Mouse (Mus musculus) limb, embryonic 15.5 days (tissue): Measurements from ENCODE around the gene Gm17455. TPM values are rescaled to one million over a fixed set of nuclear protein-coding genes. Genes with fewer than 3 reads are reported as not detected.
A peak's percentile ranks its signal among the peaks of the same experiment; 100 is the strongest.

Experiments used
- ATAC-seq: fragments of 200-750 bp; cut with Nextera tagmentation; 2 replicates; pipeline ENCODE4 v1.8.0; 2017; ENCODE audit warnings: low read depth, moderate TSS enrichment; ENCODE audit not compliant: insufficient number of reproducible peaks, low FRiP score, low TSS enrichment
- H3K27ac ChIP-seq: fragments of 300-500 bp; sonication (generic); 2 replicates; pipeline ENCODE4 v1.5.1; 2015; ENCODE audit warnings: moderate library complexity, mild to moderate bottlenecking, inconsistent platforms
- H3K27me3 ChIP-seq: fragments of 300-500 bp; sonication (generic); 2 replicates; pipeline ENCODE4 v1.6.1; 2015; ENCODE audit warnings: inconsistent platforms
- H3K36me3 ChIP-seq: fragments of 300-500 bp; sonication (generic); 2 replicates; pipeline ENCODE4 v1.6.1; 2015; ENCODE audit warnings: inconsistent platforms
- H3K4me1 ChIP-seq: fragments of 300-500 bp; sonication (generic); 2 replicates; pipeline ENCODE4 v1.6.1; 2015; ENCODE audit warnings: inconsistent platforms
- H3K4me2 ChIP-seq: fragments of 300-500 bp; sonication (generic); 2 replicates; pipeline ENCODE4 v1.6.1; 2015; ENCODE audit warnings: mild to moderate bottlenecking, inconsistent platforms
- H3K4me3 ChIP-seq: fragments of 300-500 bp; sonication (generic); 2 replicates; pipeline ENCODE4 v1.5.1; 2015; ENCODE audit warnings: mild to moderate bottlenecking, inconsistent platforms
- H3K9ac ChIP-seq: fragments of 300-500 bp; sonication (generic); 2 replicates; pipeline ENCODE4 v1.6.1; 2015; ENCODE audit warnings: inconsistent platforms
- H3K9me3 ChIP-seq: fragments of 300-500 bp; sonication (generic); 2 replicates; pipeline ENCODE4 v1.6.1; 2016; ENCODE audit warnings: inconsistent platforms
- WGBS: fragments of 180-500 bp; shearing (Covaris S2); methylation state at CpG from one replicate; pipeline ENCODE4 v1.1.7; 2015; 5-methylcytosine and 5-hydroxymethylcytosine counted together
- polyA plus RNA-seq: library from polyadenylated mRNA; unstranded; fragments of >200 nt; fragmentation: Nextera tagmentation; extraction: Ambion mirVana; gene quantifications from 2 replicates; pipeline ENCODE4 v1.2.1, GENCODE M21; 2015

Gene Gm17455
- polyA plus RNA-seq, 1 experiment from 2014 or later, result 1.2 TPM

DNA sequence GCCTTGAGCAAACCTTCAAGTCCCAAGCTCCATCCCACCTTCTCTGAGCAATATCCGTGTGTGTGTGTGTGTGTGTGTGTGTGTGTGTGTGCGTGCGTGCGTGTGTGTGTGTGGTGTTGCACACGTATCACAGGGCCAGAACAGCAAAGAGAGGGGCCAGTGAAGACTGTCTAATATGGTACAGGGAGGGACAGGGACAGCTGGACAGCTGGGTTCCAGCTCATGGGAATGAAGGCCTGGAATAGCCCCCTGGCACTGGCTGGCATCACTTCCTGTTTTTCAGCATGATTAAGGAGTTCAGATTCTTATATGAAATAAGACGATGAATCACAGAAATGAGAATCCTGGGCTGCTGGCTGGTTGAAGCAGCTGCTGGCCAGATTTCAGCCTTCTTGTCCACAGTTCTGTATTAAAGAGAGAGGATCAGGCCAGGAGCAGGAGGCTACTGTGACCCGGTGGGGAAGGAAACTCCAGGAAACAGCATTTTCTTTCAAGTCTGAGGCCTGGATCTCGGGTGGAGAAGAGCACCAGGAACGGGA lies 20.0 kb upstream of the Gm17455 start:
- Histone ChIP-seq H3K27me3 (no peaks in the 10 kb centered on the region), H3K9ac (no peak overlapping the region), H3K4me2 (no peak overlapping the region), H3K4me1 (peaks cover 22% of the 10 kb centered on the region), H3K9me3 (no peaks in the 10 kb centered on the region), H3K36me3 (no peaks in the 10 kb centered on the region), H3K27ac (peak overlapping the region; percentile 33), H3K4me3 (no peak overlapping the region)
- WGBS, result 65% methylated on average over 9 of the region's 9 CpGs
- ATAC-seq, result no peak

DNA sequence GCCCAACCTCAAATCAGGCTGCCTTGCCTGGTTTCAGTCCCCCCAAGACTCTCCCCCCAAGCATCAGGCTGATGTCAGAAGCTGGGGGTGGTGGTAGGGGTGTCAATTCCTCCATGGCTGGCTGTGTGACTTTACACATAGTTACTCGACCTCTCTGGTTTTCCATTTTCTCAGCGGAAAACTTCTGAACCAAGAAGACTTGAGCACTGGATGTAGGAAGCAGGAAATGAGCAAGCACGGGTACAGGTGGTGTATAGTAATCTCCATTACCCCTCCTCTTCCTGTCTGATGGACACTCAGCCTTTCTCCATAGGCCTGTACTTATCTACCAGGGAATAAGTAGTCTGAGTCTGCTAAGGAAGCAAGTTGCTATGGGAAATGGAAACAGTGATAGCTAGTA lies 19.3 kb upstream of the Gm17455 start:
- H3K27ac ChIP-seq, result no peak overlapping the region
- no peak overlapping the region for H3K4me3 ChIP-seq
- 56% methylated on average over 3 of the region's 3 CpGs for WGBS

DNA sequence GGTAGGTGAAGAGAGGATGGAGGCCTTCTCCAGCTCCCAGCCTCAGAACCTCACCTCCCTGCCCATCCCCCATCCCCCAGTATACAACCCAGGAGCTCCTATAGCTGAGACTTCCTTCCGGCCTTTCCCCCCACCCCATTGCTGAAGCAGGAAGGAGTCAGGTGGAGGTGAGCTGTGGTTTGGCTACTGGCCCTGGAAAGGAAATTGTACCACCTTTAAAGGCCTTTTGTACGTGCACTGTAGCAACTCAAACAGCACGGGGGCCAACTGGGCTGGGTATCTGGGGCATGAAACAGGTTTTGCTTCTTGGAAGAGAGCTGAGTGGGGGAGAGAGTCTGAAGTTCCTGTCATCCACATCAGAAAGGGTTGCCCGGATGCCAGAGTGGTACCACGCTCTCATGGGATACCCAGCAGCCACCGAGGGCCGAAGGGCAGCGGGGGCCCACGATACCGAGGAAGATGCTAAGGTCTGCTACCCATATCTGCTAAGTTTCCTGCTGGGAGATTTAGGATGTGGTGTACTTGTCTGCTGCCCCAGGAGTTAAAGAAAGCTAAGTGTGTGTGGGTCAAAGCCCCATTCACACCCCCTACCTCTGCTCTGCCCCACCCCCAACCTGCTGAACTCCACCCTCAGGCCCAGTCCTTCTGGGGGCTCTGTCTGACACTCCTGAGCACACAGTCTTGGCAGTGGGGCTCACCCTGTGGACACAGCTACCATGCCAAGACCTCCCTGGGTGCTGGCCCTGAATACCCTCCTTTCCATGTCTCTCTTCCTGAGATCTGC lies 18.2 kb upstream of the Gm17455 start:
- Histone ChIP-seq H3K36me3 (no peaks in the 10 kb centered on the region), H3K4me1 (peaks cover 22% of the 10 kb centered on the region), H3K4me3 (no peak overlapping the region), H3K27me3 (no peaks in the 10 kb centered on the region), H3K9ac (no peak overlapping the region), H3K9me3 (no peaks in the 10 kb centered on the region), H3K27ac (peak overlapping the region; percentile 17; the same call in 1 of the 2 replicates), H3K4me2 (no peak overlapping the region)
- WGBS, result 65% methylated on average over 10 of the region's 10 CpGs
- ATAC-seq, result no peak

More for the DNA sequence above, 19.3 kb upstream of the Gm17455 start:
- no peak for ATAC-seq
- Histone ChIP-seq H3K9ac (no peak overlapping the region), H3K36me3 (no peaks in the 10 kb centered on the region), H3K4me2 (no peak overlapping the region), H3K4me1 (peaks cover 22% of the 10 kb centered on the region), H3K27me3 (no peaks in the 10 kb centered on the region), H3K9me3 (no peaks in the 10 kb centered on the region)

DNA sequence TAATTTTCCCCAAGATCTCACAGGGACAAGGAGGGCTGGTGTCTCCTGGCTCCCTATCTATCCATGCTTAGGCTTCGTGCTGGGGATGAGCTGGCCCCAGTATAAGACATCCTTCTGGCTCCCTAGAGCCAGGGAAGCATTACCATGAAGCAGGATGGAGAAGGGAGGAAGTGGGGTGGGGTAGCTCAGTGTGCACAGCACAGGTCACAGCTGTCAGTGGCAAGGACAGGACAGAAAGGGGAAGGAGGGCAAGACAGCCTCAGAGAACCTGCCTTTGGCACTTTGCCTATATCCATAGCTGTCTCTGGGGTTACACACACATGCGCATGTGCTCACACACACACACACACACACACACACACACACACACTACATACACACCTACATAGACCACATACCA lies 11.2 kb upstream of the Gm17455 start:
- H3K9me3 ChIP-seq, result no peaks in the 10 kb centered on the region
- ATAC-seq, result no peak
- no peak overlapping the region for H3K4me2 ChIP-seq
- peaks cover 7% of the 10 kb centered on the region; the same call in 1 of the 2 replicates for H3K4me1 ChIP-seq
- no peaks in the 10 kb centered on the region for H3K36me3 ChIP-seq
- H3K4me3 ChIP-seq, result no peak overlapping the region
- no peak overlapping the region for H3K27ac ChIP-seq
- no peak overlapping the region for H3K9ac ChIP-seq
- WGBS, result 79% methylated on average over 2 of the region's 2 CpGs
- H3K27me3 ChIP-seq, result no peaks in the 10 kb centered on the region

DNA sequence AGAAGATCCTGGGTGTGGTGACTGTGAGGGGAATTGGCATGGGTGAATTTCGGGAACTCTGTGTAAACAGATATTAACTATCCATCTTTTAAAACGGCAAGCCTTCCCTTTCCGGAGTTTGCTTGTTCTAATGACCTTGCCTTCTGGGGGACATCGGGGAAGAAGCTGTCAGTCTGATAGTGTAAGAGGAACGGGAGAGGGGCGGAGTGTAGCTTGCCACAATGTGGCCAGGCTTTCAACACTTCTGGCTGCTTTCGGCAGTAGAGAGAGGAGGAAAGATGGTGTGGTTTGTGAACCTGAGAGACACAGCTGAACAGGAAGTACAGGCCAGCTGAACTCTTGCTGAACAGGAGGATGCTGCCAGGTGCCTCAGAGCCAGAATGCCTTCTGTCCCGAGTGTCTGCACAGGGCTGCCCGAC lies 10.1 kb upstream of the Gm17455 start:
- Histone ChIP-seq H3K36me3 (no peaks in the 10 kb centered on the region), H3K27ac (no peak overlapping the region), H3K4me2 (no peak overlapping the region), H3K4me3 (no peak overlapping the region), H3K9ac (no peak overlapping the region), H3K4me1 (peaks cover 7% of the 10 kb centered on the region; the same call in 1 of the 2 replicates), H3K27me3 (no peaks in the 10 kb centered on the region), H3K9me3 (no peaks in the 10 kb centered on the region)
- ATAC-seq, result no peak
- WGBS, result 36% methylated on average over 9 of the region's 9 CpGs

DNA sequence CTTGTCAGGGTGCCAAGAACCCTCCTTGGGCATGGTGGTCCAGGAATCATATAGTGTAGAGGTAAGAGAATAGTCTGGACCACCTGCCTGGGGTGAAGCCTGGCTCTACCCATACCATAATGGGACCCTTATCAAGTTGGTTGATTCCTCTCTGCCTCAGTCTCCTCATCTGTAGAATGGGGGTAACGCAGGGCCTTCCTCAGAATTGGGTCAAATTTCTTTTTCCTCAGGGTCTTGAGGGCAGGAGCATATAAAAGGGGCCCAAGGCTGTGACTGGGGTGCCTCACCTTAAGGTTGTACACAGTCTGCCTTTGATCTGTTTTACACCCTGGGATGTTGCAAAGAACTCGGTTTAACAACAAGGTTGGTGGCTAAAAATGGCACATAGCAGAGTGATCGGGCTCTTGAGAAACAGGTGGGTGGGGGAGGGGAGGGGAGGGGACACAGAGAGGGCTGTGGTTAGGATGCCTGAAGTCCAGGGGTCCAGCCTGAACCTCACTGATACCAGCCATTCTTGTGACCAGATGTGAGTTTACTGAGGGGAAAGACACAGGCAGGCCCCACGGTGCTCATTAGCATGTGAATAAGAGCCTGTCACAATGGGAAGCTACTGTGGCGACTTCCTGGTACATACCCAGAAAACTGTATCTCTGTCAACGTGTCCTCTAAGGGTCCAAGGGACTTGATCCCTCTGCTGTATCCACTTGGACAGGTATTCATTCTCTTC lies 9.2 kb upstream of the Gm17455 start:
- peaks cover 7% of the 10 kb centered on the region; the same call in 1 of the 2 replicates for H3K4me1 ChIP-seq
- no peak overlapping the region for H3K4me2 ChIP-seq
- H3K27ac ChIP-seq, result no peak overlapping the region
- H3K27me3 ChIP-seq, result no peaks in the 10 kb centered on the region
- no peak overlapping the region for H3K4me3 ChIP-seq
- no peak for ATAC-seq
- no peaks in the 10 kb centered on the region for H3K36me3 ChIP-seq
- WGBS, result 50% methylated on average over 6 of the region's 6 CpGs
- no peak overlapping the region for H3K9ac ChIP-seq
- no peaks in the 10 kb centered on the region for H3K9me3 ChIP-seq

DNA sequence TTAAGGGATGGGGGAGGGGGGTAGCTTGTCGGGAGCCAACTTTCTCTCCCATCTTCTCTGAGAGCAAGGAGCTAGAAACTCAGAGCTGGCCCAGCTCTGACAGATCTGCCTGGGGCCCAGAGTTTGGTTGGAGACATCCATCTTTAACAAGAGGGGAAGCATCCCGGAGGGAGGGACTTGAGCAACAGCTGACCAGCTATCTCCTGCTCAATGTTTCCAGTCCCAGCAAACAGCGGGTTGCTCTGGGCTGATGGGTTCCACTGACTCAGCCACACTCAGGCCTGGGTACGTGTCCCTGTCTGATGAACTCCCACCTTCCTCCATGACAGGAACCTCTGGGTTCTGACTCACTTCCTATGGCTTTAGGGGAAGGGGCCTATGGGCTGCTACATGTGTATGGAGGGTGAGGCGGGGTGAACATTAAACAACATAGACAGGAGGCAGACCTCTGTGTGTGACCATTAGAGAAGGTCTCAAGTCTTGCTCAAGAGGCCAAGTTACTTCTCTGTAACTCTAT lies 8.6 kb upstream of the Gm17455 start:
- Histone ChIP-seq H3K27me3 (no peaks in the 10 kb centered on the region), H3K36me3 (no peaks in the 10 kb centered on the region), H3K27ac (no peak overlapping the region), H3K4me1 (peaks cover 7% of the 10 kb centered on the region; the same call in 1 of the 2 replicates), H3K4me2 (no peak overlapping the region), H3K9ac (no peak overlapping the region), H3K9me3 (no peaks in the 10 kb centered on the region), H3K4me3 (no peak overlapping the region)
- no peak for ATAC-seq
- 68% methylated on average over 5 of the region's 5 CpGs for WGBS

DNA sequence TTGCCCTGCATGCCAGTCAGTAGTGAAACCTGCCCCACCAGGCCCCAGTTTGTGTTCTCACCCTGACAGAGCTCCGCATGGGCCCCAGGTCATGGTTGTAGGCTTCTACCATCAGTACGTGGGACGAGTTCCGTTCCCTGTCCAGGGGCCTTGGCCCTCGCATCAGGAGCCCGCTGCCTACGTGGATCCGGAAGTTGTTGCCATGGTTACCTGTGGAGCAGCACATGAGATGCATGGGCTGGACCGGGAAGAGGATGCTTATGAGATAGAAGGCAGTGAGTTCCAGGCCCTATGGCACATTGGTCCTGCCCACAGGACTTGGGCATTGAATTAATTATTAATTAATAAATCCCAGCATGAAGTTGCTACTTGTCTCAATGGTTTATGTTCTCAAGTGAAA lies 7.9 kb upstream of the Gm17455 start:
- H3K27ac ChIP-seq, result no peak overlapping the region
- H3K9me3 ChIP-seq, result no peaks in the 10 kb centered on the region
- no peaks in the 10 kb centered on the region for H3K36me3 ChIP-seq
- H3K4me1 ChIP-seq, result peaks cover 7% of the 10 kb centered on the region; the same call in 1 of the 2 replicates
- no peak overlapping the region for H3K4me2 ChIP-seq
- H3K4me3 ChIP-seq, result no peak overlapping the region
- ATAC-seq, result no peak
- H3K9ac ChIP-seq, result no peak overlapping the region
- no peaks in the 10 kb centered on the region for H3K27me3 ChIP-seq
- 96% methylated on average over 9 of the region's 9 CpGs for whole genome bisulfite sequencing

DNA sequence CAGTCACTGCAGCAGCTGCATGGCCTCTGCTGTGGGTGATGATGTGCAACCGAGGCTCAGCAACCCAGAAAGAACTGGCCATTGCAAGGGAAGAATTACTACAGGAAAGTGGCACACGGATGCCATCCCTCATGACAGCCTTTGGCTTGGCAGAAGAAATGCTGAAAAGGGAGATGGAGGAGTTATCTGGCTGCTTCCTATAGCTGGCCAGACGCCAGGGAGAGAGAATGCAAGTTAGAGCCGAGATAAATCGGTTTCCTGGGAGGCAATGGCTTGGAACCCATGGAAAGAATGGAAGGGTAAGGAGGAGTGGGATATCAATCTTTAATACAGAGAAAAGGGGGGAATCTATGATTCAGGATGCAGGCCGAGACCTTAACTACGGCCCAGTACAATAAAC lies 4.6 kb upstream of the Gm17455 start:
- Histone ChIP-seq H3K4me2 (no peak overlapping the region), H3K36me3 (no peaks in the 10 kb centered on the region), H3K9ac (no peak overlapping the region), H3K27me3 (no peaks in the 10 kb centered on the region), H3K9me3 (no peaks in the 10 kb centered on the region), H3K4me1 (peaks cover 6% of the 10 kb centered on the region; the same call in 1 of the 2 replicates), H3K4me3 (no peak overlapping the region), H3K27ac (no peak overlapping the region)
- WGBS, result 84% methylated on average over 7 of the region's 7 CpGs
- no peak for ATAC-seq

DNA sequence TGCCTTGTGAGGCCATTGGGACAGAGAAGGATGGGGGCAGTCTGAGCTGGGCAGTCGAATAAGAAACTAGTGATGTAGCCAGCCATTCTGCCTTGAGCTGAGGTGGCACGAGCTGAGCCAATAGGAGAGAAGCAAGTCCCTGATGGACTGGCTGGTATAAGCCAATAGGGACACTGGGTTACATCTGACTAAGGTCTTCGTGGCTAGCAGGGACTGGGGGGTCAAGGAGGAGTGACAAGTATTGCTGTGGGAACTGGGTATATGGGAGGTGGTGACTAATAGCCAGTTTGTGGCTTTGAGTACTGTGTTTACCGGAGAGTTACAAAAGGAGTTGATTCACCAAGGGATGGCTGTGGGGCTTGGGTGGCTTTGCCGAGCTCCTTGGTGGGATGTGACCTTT lies 3.9 kb upstream of the Gm17455 start:
- Histone ChIP-seq H3K4me1 (peaks cover 13% of the 10 kb centered on the region), H3K27me3 (no peaks in the 10 kb centered on the region), H3K9me3 (no peaks in the 10 kb centered on the region), H3K9ac (no peak overlapping the region), H3K4me2 (no peak overlapping the region), H3K27ac (no peak overlapping the region), H3K36me3 (no peaks in the 10 kb centered on the region), H3K4me3 (no peak overlapping the region)
- no peak for ATAC-seq
- WGBS, result 69% methylated on average over 5 of the region's 5 CpGs

DNA sequence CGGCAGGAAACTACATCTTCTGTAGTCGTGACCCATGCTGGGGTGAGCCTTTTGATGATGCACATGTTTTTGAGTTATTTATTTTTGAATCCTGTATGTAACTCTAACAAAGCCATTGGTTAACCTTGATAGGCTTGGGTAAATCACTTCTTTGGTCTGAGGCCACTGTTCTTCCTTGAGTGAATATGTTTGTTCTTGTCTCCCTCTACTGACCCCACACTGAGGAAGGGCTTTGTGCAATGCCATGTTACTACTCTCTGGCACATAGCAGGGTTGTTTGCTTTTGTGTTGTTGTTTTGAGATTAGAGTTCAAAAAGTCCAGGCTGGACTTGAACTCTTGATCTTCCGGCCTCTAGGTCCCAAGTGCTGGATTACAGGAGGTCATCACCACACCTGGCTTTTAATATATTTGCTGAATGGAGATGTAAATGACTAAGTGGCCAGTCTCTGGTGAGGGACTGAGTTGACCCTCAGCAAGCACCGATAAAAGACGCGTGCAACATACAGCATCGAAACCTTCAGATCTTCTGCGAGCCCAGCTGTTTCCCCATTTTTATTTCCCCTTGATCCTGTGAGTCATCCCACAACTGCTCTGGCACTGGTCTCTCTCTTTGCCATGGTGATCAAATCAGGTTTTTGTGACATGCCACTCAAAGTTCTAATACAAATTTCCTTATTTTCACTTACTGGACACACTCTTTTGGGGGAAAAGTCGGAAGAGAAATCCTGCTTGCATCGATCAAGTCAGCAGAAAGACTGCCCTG lies 1.3 kb upstream of the Gm17455 start:
- H3K4me2 ChIP-seq, result no peak overlapping the region

More for the DNA sequence above, 1.3 kb upstream of the Gm17455 start:
- peaks cover 21% of the 10 kb centered on the region for H3K4me1 ChIP-seq
- WGBS, result 88% methylated on average over 10 of the region's 10 CpGs
- no peaks in the 10 kb centered on the region for H3K27me3 ChIP-seq
- no peak overlapping the region for H3K9ac ChIP-seq
- H3K27ac ChIP-seq, result no peak overlapping the region
- H3K9me3 ChIP-seq, result no peaks in the 10 kb centered on the region
- H3K36me3 ChIP-seq, result no peaks in the 10 kb centered on the region
- ATAC-seq, result no peak
- no peak overlapping the region for H3K4me3 ChIP-seq
